Mouse (Mus musculus) kidney, adult 2 months (tissue): ENCODE measurements around the gene 3100002H09Rik. TPM values are rescaled to one million over a fixed set of nuclear protein-coding genes. Genes with fewer than 3 reads are reported as not detected.

Experiments
- DNase-seq: peaks from one replicate; pipeline ENCODE4 v3.0.0; 2021
- H3K27ac ChIP-seq: fragments of 200-500 bp; 2 replicates; pipeline ENCODE4 v1.5.1; 2012; ENCODE audit warnings: low read depth, low read length, control low read depth, inconsistent platforms; ENCODE audit not compliant: insufficient read depth
- H3K27me3 ChIP-seq: fragments of 200-500 bp; replicated peaks from 2 replicates; pipeline ENCODE4 v1.6.1; 2012; ENCODE audit warnings: mild to moderate bottlenecking, moderate library complexity, low read length, inconsistent platforms; ENCODE audit not compliant: control insufficient read depth, insufficient read depth
- H3K36me3 ChIP-seq: fragments of 200-500 bp; 2 replicates; pipeline ENCODE4 v1.6.1; 2012; ENCODE audit warnings: mild to moderate bottlenecking, moderate library complexity, low read length, inconsistent platforms; ENCODE audit not compliant: control insufficient read depth, insufficient read depth
- H3K4me1 ChIP-seq: fragments of 200-500 bp; 2 replicates; pipeline ENCODE4 v1.6.1; 2011; ENCODE audit warnings: low read length; ENCODE audit not compliant: control insufficient read depth, insufficient read depth
- H3K4me3 ChIP-seq: fragments of 200-500 bp; 2 replicates; pipeline ENCODE4 v1.5.1; 2011; ENCODE audit warnings: mild to moderate bottlenecking, low read depth, low read length, control low read depth; ENCODE audit not compliant: insufficient read depth
- CTCF ChIP-seq: fragments of 200-500 bp; conservative IDR thresholded peaks from 2 replicates; pipeline ENCODE4 v1.5.1; 2011; ENCODE audit warnings: low read depth, mild to moderate bottlenecking, control low read depth, low read length, moderate library complexity, mixed read lengths; ENCODE audit not compliant: insufficient read depth, insufficient read length
- POLR2A ChIP-seq: fragments of 200-500 bp; IDR thresholded peaks from one replicate; pipeline ENCODE4 v1.6.1; 2011; ENCODE audit warnings: low read depth, low read length, control low read depth
- WGBS: fragments of 180-500 bp; shearing (Covaris S2); methylation state at CpG from one replicate; pipeline ENCODE4 v1.1.7; 2018; 5-methylcytosine and 5-hydroxymethylcytosine counted together
- polyA plus RNA-seq: library from polyadenylated mRNA; depleted of rRNA; stranded (reverse); fragments of >200 nt; gene quantifications from 2 replicates; pipeline ENCODE4 v1.2.3, GENCODE M21; 2012

The 3100002H09Rik gene
- polyA plus RNA-seq, 1 experiment = not detected

GRCm38 (mm10) chr4:124603712-124604111 is 6.9 kb downstream of the 3100002H09Rik start:
- H3K4me1 ChIP-seq = no peaks in the 10 kb centered on the region

GRCm38 (mm10) chr4:124595929-124596328 is 14.7 kb downstream of the 3100002H09Rik start:
- 77% methylated on average over 9 of the region's 9 CpGs for WGBS
- Histone ChIP-seq H3K27me3 (no peaks in the 10 kb centered on the region), H3K27ac (no peak overlapping the region), H3K4me3 (no peak overlapping the region), H3K36me3 (no peaks in the 10 kb centered on the region), H3K4me1 (no peaks in the 10 kb centered on the region)
- no peak for TF ChIP-seq POLR2A
- TF ChIP-seq CTCF = no peak
- no peak for DNase-seq

More at GRCm38 (mm10) chr4:124603712-124604111, 6.9 kb downstream of the 3100002H09Rik start:
- H3K27me3 ChIP-seq = no peaks in the 10 kb centered on the region
- DNase-seq = no peak
- TF ChIP-seq POLR2A = no peak
- no peak for TF ChIP-seq CTCF
- no peak overlapping the region for H3K27ac ChIP-seq
- no peaks in the 10 kb centered on the region for H3K36me3 ChIP-seq
- 21% methylated on average over 9 of the region's 9 CpGs for WGBS
- H3K4me3 ChIP-seq = no peak overlapping the region

- 21% methylated on average over 13 of the region's 13 CpGs for WGBS
- no peak for TF ChIP-seq CTCF
- TF ChIP-seq POLR2A = no peak
- Histone ChIP-seq H3K4me1 (no peaks in the 10 kb centered on the region), H3K4me3 (no peak overlapping the region), H3K27me3 (no peaks in the 10 kb centered on the region), H3K27ac (no peak overlapping the region), H3K36me3 (no peaks in the 10 kb centered on the region)
- DNase-seq = peak; percentile 40
Measured at GRCm38 (mm10) chr4:124594933-124595332, 15.7 kb downstream of the 3100002H09Rik start.

- WGBS = 44% methylated on average over 9 of the region's 9 CpGs
- TF ChIP-seq POLR2A = no peak
- no peak for TF ChIP-seq CTCF
- no peak for DNase-seq
Measured at GRCm38 (mm10) chr4:124593691-124594090, 16.9 kb downstream of the 3100002H09Rik start.

GRCm38 (mm10) chr4:124593210-124593609 is 17.4 kb downstream of the 3100002H09Rik start:
- DNase-seq = no peak
- no peaks in the 10 kb centered on the region for H3K4me1 ChIP-seq
- TF ChIP-seq CTCF = no peak
- no peak for TF ChIP-seq POLR2A
- H3K4me3 ChIP-seq = no peak overlapping the region
- no peak overlapping the region for H3K27ac ChIP-seq
- no peaks in the 10 kb centered on the region for H3K27me3 ChIP-seq
- H3K36me3 ChIP-seq = no peaks in the 10 kb centered on the region

More at GRCm38 (mm10) chr4:124593691-124594090, 16.9 kb downstream of the 3100002H09Rik start:
- Histone ChIP-seq H3K27ac (no peak overlapping the region), H3K27me3 (no peaks in the 10 kb centered on the region), H3K4me1 (no peaks in the 10 kb centered on the region), H3K36me3 (no peaks in the 10 kb centered on the region), H3K4me3 (no peak overlapping the region)

- Histone ChIP-seq H3K4me3 (no peak overlapping the region), H3K27ac (no peak overlapping the region), H3K27me3 (no peaks in the 10 kb centered on the region), H3K4me1 (no peaks in the 10 kb centered on the region), H3K36me3 (no peaks in the 10 kb centered on the region)
- WGBS = 71% methylated on average over 5 of the region's 5 CpGs
- DNase-seq = no peak
- TF ChIP-seq POLR2A (no peak), CTCF (no peak)
Measured at GRCm38 (mm10) chr4:124592241-124592640, 18.4 kb downstream of the 3100002H09Rik start.

GRCm38 (mm10) chr4:124580695-124581094 is 29.9 kb downstream of the 3100002H09Rik start:
- TF ChIP-seq CTCF = no peak
- no peak for TF ChIP-seq POLR2A
- Histone ChIP-seq H3K4me1 (no peaks in the 10 kb centered on the region), H3K36me3 (no peaks in the 10 kb centered on the region), H3K4me3 (no peak overlapping the region), H3K27me3 (no peaks in the 10 kb centered on the region), H3K27ac (no peak overlapping the region)
- 77% methylated on average over 7 of the region's 7 CpGs for whole genome bisulfite sequencing
- no peak for DNase-seq
